Comparison of ENCODE assay signal across 26 mouse cellular contexts in the genomic region with DNA sequence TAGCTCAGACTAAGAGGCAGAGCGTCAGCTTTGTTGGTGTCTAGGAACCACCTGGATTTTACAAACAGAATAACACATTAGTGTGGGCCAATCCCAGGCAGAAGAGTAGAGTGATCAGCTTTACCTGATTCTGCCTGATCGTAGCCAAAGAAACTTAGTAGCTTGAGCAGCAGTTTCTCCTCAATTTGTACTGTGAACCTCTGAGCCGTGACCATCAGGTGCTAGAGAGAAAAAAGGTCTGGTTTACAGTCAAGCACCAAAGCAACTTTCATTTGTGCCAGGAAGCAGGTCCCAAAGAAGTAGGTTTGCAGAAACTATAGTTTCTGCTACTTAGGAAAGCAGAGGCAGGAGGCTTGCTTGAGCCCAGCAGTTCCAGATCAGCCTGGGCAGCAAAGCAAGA.
A peak's percentile ranks its signal among the peaks of the same experiment; 100 is the strongest.
DNase-seq lines count a peak whose midpoint lies in the region; ATAC-seq and TF ChIP-seq lines count a peak whose summit lies in the region.
"Had no signal": no experiment of that assay in that cellular context is flagged by ENCODE, and none has a peak within 500 bp of the region (broad histone marks: within the 10 kb centered on the region; RNA-seq: fewer than 3 reads in every experiment).

No protein-coding gene starts in this region.

- no peaks in the 10 kb centered on the region for H3K27me3 ChIP-seq in intestine, postnatal 0 days (replicated peaks; ENCODE audit: control insufficient read depth, insufficient read depth, low read length)
- no peaks in the 10 kb centered on the region for H3K27me3 ChIP-seq in intestine, embryonic 16.5 days (replicated peaks; ENCODE audit: control insufficient read depth, insufficient read depth, low read length)
- no peaks in the 10 kb centered on the region for H3K27me3 ChIP-seq in kidney, adult 2 months (replicated peaks; ENCODE audit: control insufficient read depth, insufficient read depth, low read length)
- no peaks in the 10 kb centered on the region for H3K27me3 ChIP-seq in kidney, embryonic 16.5 days (ENCODE audit: insufficient read depth, low read length)
- H3K27me3 ChIP-seq in liver, adult 2 months (ENCODE audit: control insufficient read depth, insufficient read depth, low read length), result no peaks in the 10 kb centered on the region
- H3K27me3 ChIP-seq in liver, embryonic 11.5 days (replicated peaks; ENCODE audit: control insufficient read depth, insufficient read depth, low read length), result no peaks in the 10 kb centered on the region
- H3K27me3 ChIP-seq: CH12.LX; embryonic facial prominence, embryonic 12.5 days; embryonic facial prominence, embryonic 15.5 days; hindbrain, embryonic 12.5 days had no signal

- H3K4me3 ChIP-seq in intestine, postnatal 0 days (ENCODE audit: low read depth, low read length), result no peak overlapping the region
- H3K4me3 ChIP-seq in intestine, embryonic 16.5 days (ENCODE audit: low read length), result no peak overlapping the region
- no peak overlapping the region for H3K4me3 ChIP-seq in kidney, adult 2 months (ENCODE audit: insufficient read depth, low read depth, low read length)
- no peak overlapping the region for H3K4me3 ChIP-seq in kidney, embryonic 16.5 days (ENCODE audit: low read length)
- H3K4me3 ChIP-seq in liver, adult 2 months (ENCODE audit: insufficient read depth, low read depth, low read length), result no peak overlapping the region
- H3K4me3 ChIP-seq in liver, embryonic 11.5 days (ENCODE audit: low read depth, low read length), result no peak overlapping the region
- H3K4me3 ChIP-seq: embryonic facial prominence, embryonic 12.5 days; embryonic facial prominence, embryonic 15.5 days; gastrocnemius, adult 2 months; hindbrain, embryonic 12.5 days had no signal

- no peaks in the 10 kb centered on the region for H3K9me3 ChIP-seq in intestine, postnatal 0 days (ENCODE audit: control insufficient read depth)
- no peaks in the 10 kb centered on the region for H3K9me3 ChIP-seq in intestine, embryonic 16.5 days (ENCODE audit: control insufficient read depth, low read length)
- H3K9me3 ChIP-seq in kidney, embryonic 16.5 days (ENCODE audit: low read length), result no peaks in the 10 kb centered on the region
- no peaks in the 10 kb centered on the region for H3K9me3 ChIP-seq in liver, embryonic 11.5 days (ENCODE audit: control insufficient read depth, low read length)
- H3K9me3 ChIP-seq: embryonic facial prominence, embryonic 12.5 days; embryonic facial prominence, embryonic 15.5 days; G1E; hindbrain, embryonic 12.5 days had no signal

- DNase-seq in kidney, adult 2 months, result peak; percentile 75
- DNase-seq in liver, adult 2 months (ENCODE audit: extremely low read depth, low read depth, low spot score), result peak; percentile 59
- no peak for DNase-seq in liver, embryonic 11.5 days (ENCODE audit: low spot score)
- no peak for DNase-seq in ovary, postnatal 36 days (ENCODE audit: low spot score)
- DNase-seq in MN1 (ENCODE audit: low spot score), result no peak
- DNase-seq: adrenal gland, adult 2 months; adrenal gland, postnatal 14 days; B cell, adult 2 months; cerebellum, adult 11 months; cerebellum, adult 2 months; cerebellum, adult 9-11 months; cerebellum, postnatal 25 days; forebrain, postnatal 0 days; gastrocnemius, adult 2 months; gastrocnemius, postnatal 14 days; heart, adult 11 months had no signal

- no peak for TF ChIP-seq CTCF in intestine, postnatal 0 days (IDR thresholded peaks at IDR 0.05; ENCODE audit: low read depth)
- no peak for TF ChIP-seq CTCF in kidney, adult 2 months (conservative IDR thresholded peaks at IDR 0.05; ENCODE audit: insufficient read depth, insufficient read length, low read depth, low read length)
- no peak for TF ChIP-seq CTCF in liver, adult 2 months (IDR thresholded peaks at IDR 0.05; ENCODE audit: low read depth, low read length)

- no peak for ATAC-seq in intestine, postnatal 0 days
- no peak for ATAC-seq in intestine, embryonic 16.5 days
- no peak for ATAC-seq in kidney, embryonic 16.5 days (ENCODE audit: low FRiP score, low TSS enrichment)
- ATAC-seq in liver, embryonic 11.5 days (replicated peaks; ENCODE audit: low FRiP score), result no peak
- ATAC-seq: forebrain, embryonic 14.5 days; forebrain, postnatal 0 days had no signal

- H3K36me3 ChIP-seq in intestine, postnatal 0 days (ENCODE audit: control insufficient read depth, insufficient read depth), result peaks cover 92% of the 10 kb centered on the region
- peaks cover 20% of the 10 kb centered on the region; the same call in 1 of the 2 replicates for H3K36me3 ChIP-seq in intestine, embryonic 16.5 days (ENCODE audit: control insufficient read depth, insufficient read depth, low read length)
- peaks cover 4% of the 10 kb centered on the region; the same call in 1 of the 2 replicates for H3K36me3 ChIP-seq in kidney, adult 2 months (ENCODE audit: control insufficient read depth, insufficient read depth, low read length)
- H3K36me3 ChIP-seq in kidney, embryonic 16.5 days (ENCODE audit: insufficient read depth, low read length), result peaks cover 40% of the 10 kb centered on the region
- H3K36me3 ChIP-seq in liver, adult 2 months (ENCODE audit: control insufficient read depth, insufficient read depth, low read length), result peaks cover 48% of the 10 kb centered on the region
- peaks cover 17% of the 10 kb centered on the region for H3K36me3 ChIP-seq in liver, embryonic 11.5 days (ENCODE audit: control insufficient read depth, insufficient read depth, low read length)

- peak overlapping the region; percentile 15; the same call in 1 of the 2 replicates for H3K27ac ChIP-seq in intestine, postnatal 0 days (ENCODE audit: low read depth, low read length)
- H3K27ac ChIP-seq in intestine, embryonic 16.5 days (ENCODE audit: low read length), result no peak overlapping the region
- peak overlapping the region; percentile 52 for H3K27ac ChIP-seq in kidney, adult 2 months (ENCODE audit: insufficient read depth, low read depth, low read length)
- no peak overlapping the region; the same call in 1 of the 2 replicates for H3K27ac ChIP-seq in kidney, embryonic 16.5 days (ENCODE audit: low read length)
- peak overlapping the region; percentile 85 for H3K27ac ChIP-seq in liver, adult 2 months (replicated peaks; ENCODE audit: insufficient read depth, low read depth, low read length)
- no peak overlapping the region for H3K27ac ChIP-seq in liver, embryonic 11.5 days (ENCODE audit: low read depth, low read length)
- H3K27ac ChIP-seq: embryonic facial prominence, embryonic 12.5 days; embryonic facial prominence, embryonic 15.5 days; gastrocnemius, adult 2 months; hindbrain, embryonic 12.5 days had no signal

- 84% methylated on average over 3 of the region's 3 CpGs for WGBS in intestine, postnatal 0 days
- WGBS in intestine, embryonic 16.5 days, result 94% methylated on average over 3 of the region's 3 CpGs
- WGBS in kidney, adult 2 months, result 53% methylated on average over 3 of the region's 3 CpGs
- 83% methylated on average over 3 of the region's 3 CpGs for WGBS in kidney, embryonic 16.5 days
- 30% methylated on average over 3 of the region's 3 CpGs for WGBS in liver, adult 2 months
- WGBS in liver, embryonic 11.5 days, result 87% methylated on average over 3 of the region's 3 CpGs

- no peak overlapping the region for H3K4me2 ChIP-seq in intestine, postnatal 0 days (replicated peaks; ENCODE audit: low read depth)
- H3K4me2 ChIP-seq in intestine, embryonic 16.5 days (ENCODE audit: low read depth, low read length), result no peak overlapping the region
- no peak overlapping the region for H3K4me2 ChIP-seq in kidney, embryonic 16.5 days (replicated peaks; ENCODE audit: low read depth, low read length)
- H3K4me2 ChIP-seq in liver, embryonic 11.5 days, result no peak overlapping the region
- H3K4me2 ChIP-seq: embryonic facial prominence, embryonic 12.5 days; embryonic facial prominence, embryonic 15.5 days; heart, embryonic 11.5 days; hindbrain, embryonic 12.5 days had no signal

- TF ChIP-seq POLR2A in kidney, adult 2 months (IDR thresholded peaks at IDR 0.05; ENCODE audit: low read depth, low read length), result no peak
- TF ChIP-seq POLR2A in liver, adult 2 months (IDR thresholded peaks at IDR 0.05; ENCODE audit: extremely low read depth, insufficient read depth, low read length), result no peak

- no peak overlapping the region for H3K9ac ChIP-seq in intestine, postnatal 0 days (ENCODE audit: low read depth, low read length)
- no peak overlapping the region for H3K9ac ChIP-seq in intestine, embryonic 16.5 days (ENCODE audit: low read depth, low read length)
- H3K9ac ChIP-seq in kidney, embryonic 16.5 days (replicated peaks; ENCODE audit: low read length), result no peak overlapping the region
- peak overlapping the region; percentile 26; the same call in 1 of the 2 replicates for H3K9ac ChIP-seq in liver, adult 2 months (ENCODE audit: low read depth, low read length)
- H3K9ac ChIP-seq in liver, embryonic 11.5 days (ENCODE audit: low read depth, low read length), result no peak overlapping the region
- H3K9ac ChIP-seq: embryonic facial prominence, embryonic 12.5 days; embryonic facial prominence, embryonic 15.5 days; forebrain, postnatal 0 days; hindbrain, embryonic 12.5 days had no signal

- peaks cover 10% of the 10 kb centered on the region; the same call in 1 of the 2 replicates for H3K4me1 ChIP-seq in intestine, postnatal 0 days (replicated peaks; ENCODE audit: control insufficient read depth, insufficient read depth, low read length)
- H3K4me1 ChIP-seq in intestine, embryonic 16.5 days (ENCODE audit: control insufficient read depth, insufficient read depth, low read length), result peaks cover 16% of the 10 kb centered on the region
- H3K4me1 ChIP-seq in kidney, adult 2 months (ENCODE audit: control insufficient read depth, insufficient read depth, low read length), result peaks cover 36% of the 10 kb centered on the region
- H3K4me1 ChIP-seq in kidney, embryonic 16.5 days (ENCODE audit: insufficient read depth, low read length), result peaks cover 17% of the 10 kb centered on the region
- H3K4me1 ChIP-seq in liver, adult 2 months (ENCODE audit: control insufficient read depth, insufficient read depth, low read length), result peaks cover 42% of the 10 kb centered on the region
- H3K4me1 ChIP-seq in liver, embryonic 11.5 days (replicated peaks; ENCODE audit: control insufficient read depth, insufficient read depth, low read length), result no peaks in the 10 kb centered on the region

- H3K79me2 ChIP-seq in liver, adult 2 months (ENCODE audit: control insufficient read depth, insufficient read depth, low read length), result peaks cover 3% of the 10 kb centered on the region; the same call in 1 of the 2 replicates

Comparison
In these comparisons a context has a peak if more than half of its experiments do, and no peak if none do; other contexts are left out.
1. H3K27ac ChIP-seq: peak in intestine, postnatal 0 days (single experiment), kidney, adult 2 months (single experiment) and liver, adult 2 months (single experiment); none in intestine, embryonic 16.5 days (single experiment), kidney, embryonic 16.5 days (single experiment) and liver, embryonic 11.5 days (single experiment).
2. DNase-seq: peak in kidney, adult 2 months (single experiment) and liver, adult 2 months (single experiment); none in liver, embryonic 11.5 days (single experiment), ovary, postnatal 36 days (single experiment) and MN1 (single experiment).